Mouse (Mus musculus): ENCODE data around the gene Lmod3.

Lmod3 gene

GRCm38 (mm10) chr6:97223566-97223965 is 29.0 kb downstream of the Lmod3 start:
- no peak for DNase-seq

DNA sequence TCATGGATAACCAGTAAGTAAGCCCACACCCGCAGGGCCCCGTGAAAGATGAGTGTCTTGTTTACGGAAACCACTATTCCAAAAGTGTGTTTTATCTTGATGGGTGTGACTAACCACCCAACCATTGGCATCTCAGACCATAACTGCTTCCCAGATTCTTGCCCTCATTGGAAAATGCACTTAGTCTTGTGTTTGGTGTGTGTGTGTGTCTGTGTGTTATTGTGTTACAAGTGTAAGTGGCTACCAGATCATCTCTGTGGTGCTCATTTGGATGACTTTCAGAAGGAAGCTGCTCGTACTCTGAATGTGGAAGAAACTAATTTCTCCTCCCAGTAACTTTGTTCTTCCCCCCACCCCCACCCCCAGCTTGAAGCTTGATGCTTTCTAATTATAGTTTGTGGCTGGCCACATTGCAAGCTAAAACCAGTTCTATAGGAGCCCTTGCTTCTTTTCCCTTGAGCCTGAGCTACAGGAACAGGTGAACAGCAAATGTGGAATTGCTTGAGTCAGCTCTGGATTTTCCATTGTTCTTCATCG is 29.6 kb downstream of the Lmod3 start:
- no peak for DNase-seq

DNA sequence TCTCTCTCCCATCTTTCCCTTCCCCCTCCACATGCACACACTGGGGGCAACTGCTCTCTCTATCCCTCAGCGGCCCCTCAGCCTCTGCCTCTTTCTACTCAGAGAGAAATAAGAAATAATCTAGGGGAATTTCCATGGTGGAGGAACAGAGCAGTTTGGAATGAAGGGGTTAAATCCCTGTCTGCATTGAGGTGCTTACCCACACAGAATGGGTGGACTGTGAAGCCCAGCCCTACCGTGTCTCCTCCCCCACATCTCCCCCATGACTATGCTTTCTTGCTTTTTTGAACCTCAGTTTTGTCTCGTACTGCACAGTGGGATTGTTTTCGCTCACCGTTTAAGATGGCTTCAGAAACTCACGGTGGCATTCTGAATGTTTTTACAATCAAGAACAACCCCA is 30.2 kb downstream of the Lmod3 start:
- DNase-seq: no peak

- DNase-seq: no peak
Measured at GRCm38 (mm10) chr6:97221205-97222025, 31.1 kb downstream of the Lmod3 start.

DNA sequence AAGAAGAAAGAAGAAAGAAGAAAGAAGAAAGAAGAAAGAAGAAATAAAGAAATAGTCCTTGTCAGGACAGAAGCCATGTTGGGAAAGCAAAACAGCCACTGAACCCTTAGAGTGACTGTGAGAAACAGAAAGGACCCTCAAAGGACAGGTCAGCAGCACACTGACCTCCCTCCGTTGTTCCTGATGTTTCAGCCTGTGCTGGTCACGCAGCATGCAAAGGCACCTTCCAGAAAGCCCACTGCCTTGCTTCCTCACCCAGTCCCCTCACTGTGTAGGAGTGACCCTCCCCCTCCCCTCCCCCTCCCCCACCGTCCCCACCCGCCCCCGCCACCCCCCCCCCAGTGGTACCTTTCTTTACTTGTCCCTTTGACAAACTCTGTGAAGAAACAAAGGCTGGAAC is 31.9 kb downstream of the Lmod3 start:
- no peak for DNase-seq

DNA sequence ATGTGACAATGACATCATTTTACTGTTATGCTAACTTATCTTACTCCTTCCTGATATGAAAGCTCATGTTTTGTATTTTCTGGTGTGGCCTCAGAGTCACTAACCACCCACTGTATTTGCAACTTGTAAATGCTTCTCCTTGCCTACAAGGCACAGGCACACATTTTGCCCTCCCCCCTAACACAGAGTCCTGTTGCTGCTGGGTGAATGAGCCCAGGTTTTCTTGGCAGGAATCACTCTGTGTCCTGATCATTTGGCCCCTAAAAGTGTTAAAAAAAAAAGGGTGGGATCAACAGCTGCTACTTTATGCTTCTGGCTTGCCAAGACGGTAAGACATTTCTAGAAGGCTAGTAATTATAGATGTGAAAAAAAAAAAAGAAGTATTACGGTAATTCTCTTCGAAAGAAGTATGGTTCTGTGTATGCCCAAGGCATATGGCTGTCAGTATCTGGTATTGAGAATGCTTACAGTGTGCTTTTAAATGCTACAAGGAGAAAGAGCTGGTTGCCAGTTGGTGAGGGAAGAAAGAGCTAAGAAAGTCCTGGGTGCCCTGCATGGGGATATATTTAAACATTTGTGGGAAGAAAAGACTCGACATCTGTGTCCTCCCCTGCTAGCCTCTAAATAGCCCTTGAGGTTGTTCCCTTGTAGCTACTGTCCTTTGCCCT is 36.3 kb downstream of the Lmod3 start:
- no peak for DNase-seq

GRCm38 (mm10) chr6:97211981-97212380 is 40.6 kb downstream of the Lmod3 start:
- peak; percentile 83 for DNase-seq

DNA sequence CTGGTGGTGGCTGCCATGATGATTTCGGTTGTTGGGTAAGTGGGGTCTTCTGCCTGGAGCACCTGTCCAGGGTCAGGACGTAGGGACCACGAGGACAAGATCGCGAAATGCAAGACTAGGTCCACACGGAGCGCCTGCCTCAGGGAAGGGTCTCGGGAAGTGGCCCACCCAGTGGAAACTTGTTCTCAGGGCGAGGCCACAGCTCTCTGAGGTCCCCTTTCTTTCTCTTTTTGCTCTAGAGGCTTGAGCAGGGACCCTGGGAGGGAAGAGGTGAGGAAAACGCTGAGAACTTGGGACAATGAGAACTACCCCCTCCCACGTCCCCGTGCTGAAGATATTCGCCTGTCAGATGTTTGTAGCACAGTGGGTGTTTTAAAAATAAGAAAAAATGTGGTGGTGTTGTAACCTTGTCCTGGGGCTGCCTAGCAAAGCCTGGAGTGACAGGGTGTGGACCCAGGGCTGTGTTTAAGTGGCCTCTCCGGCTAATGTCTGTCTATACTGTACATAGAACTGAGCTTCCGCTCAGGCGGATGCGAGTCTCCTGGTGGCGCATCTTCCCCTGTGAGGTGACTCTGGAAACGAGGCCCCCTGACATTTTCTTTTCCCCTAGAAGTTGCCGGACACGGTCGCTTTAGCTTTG is 41.5 kb downstream of the Lmod3 start:
- DNase-seq: no peak

DNA sequence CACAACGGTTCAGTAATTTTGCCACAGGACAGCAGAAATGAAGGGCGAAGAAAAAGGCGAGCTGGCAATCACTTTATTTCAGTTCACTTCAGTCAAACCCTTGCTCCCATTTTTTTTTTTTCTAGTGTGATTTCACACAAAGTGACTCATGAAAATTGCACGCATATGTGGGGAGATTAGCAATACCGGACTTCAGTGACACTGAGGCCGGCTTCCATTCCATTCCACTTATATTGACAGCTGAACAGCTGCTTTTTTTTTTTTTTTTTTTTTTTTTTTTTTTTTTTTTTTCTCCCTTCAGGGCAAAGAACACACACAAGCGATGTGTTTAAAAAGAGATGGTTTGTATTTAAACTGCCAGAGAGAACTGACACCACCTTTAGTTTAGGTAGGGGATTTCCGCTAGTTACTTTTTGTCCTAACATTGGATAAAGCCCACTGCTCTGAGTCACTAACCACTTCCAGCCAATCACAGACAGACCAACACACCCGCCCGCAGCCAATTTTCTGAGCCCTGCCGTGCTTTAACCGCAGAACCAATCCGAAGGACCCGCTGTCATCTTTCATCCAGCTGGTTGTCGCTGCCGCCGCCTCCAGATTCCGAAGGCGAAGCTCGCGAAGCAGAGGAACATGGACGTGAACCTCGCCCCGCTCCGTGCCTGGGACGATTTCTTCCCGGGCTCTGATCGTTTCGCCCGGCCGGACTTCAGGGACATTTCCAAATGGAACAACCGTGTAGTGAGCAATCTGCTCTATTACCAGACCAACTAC is 42.2 kb downstream of the Lmod3 start, which contains the start of gene Arl6ip5:
Gene Arl6ip5 (plus strand): TSS at position 499 of the 771 bp plus-strand sequence.
- peak; percentile 85 for DNase-seq

GRCm38 (mm10) chr6:97209751-97210150 is 42.8 kb downstream of the Lmod3 start:
- no peak for DNase-seq

- DNase-seq: no peak
Measured at GRCm38 (mm10) chr6:97209201-97209600, 43.4 kb downstream of the Lmod3 start.

- no peak for DNase-seq
Measured at GRCm38 (mm10) chr6:97208406-97208805, 44.2 kb downstream of the Lmod3 start.

GRCm38 (mm10) chr6:97207085-97207484 is 45.5 kb downstream of the Lmod3 start:
- DNase-seq: no peak

GRCm38 (mm10) chr6:97205439-97205885 is 47.1 kb downstream of the Lmod3 start, which contains the start of gene Uba3:
Gene Uba3 (minus strand): TSS chr6:97205647.
- peak; percentile 99 for DNase-seq

DNA sequence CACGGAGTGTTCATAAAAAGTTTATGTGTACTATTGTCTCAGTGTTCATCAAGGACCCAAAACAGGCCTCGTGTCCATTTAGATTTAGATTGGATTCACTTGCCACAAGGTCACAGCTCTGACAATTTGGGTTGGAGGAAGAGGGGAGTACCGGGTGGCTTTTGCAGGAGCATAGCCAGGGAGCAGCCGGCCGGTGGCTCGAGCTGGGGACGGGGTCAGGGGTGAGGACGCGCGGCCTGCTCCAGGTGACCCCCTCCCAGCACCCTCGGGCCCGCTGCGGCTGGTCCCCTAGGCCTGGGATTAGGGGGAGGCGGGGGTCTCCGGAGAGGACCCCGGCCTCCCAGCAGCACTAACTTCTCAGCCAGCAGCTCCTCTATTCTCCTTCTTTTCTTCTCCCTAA is 47.6 kb downstream of the Lmod3 start:
- DNase-seq: peak; percentile 81

DNA sequence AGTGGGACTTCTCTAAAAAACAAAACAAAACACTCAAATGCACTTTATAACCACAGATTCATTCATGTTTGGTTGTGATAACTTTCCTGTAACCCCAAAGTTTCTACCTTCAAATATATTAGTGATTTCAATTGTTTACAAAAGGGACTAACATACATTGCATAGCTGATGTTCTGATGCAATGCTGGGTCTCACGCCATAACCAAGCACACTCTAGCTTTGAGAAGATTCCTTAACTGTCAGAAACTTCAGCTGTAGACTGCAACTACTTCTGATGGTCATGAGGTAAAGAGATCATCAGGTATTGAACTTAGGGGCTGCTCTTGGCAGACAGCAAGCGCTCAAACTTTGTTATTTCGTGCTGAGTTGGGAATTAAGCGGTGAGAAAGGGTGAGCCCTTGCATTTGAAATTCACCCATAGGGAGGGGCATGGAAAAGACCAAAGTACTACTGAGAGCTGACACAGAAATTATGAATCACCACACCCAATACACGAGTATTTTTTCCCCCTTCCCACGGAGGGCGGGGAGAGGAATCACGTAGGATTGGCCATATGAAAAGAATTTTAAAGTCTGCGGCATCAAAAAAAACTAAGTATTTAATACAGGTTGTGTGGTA is 48.2 kb downstream of the Lmod3 start:
- DNase-seq: peak; percentile 38

DNA sequence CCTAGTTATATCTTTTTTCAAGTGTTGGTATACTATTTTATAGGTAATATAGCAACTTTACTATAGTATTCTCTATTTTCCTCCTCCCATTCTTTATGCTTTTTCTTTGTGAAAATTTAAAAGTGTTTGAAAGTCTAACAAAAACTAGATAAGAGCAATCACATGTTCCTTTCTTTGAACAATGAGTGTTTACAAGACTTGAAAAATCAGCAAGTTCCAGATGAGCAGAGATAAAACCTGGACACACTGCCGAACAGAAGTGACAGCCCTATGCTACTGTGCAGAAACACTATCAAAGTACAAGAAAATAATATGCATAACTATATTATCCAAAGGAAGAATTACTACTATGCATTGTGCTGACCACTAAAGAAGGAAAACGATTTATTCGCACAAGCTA is 50.1 kb downstream of the Lmod3 start:
- no peak for DNase-seq

DNA sequence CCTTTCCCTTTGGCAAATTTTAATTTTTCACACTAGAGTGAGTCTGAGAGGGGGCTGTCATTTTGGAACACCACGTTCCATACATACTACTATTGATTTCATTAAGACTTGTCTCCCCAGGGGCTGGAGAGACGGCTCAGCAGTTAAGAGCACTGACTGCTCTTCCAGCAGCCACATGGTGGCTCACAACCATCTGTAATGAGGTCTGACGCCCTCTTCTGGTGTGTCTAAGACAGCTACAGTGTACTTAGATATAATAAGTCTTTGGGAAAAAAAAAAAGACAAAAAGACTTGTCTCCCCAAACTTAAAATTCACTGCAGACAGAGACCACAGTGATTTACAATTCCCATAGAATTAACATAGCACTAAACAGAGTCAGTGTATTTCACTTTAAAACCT is 52.1 kb downstream of the Lmod3 start:
- no peak for DNase-seq
